Mouse (Mus musculus): ENCODE measurements around the gene Kbtbd13.

GRCm38 (mm10) chr9:65356561-65356960 lies 34.9 kb downstream of the Kbtbd13 start:
- TF ChIP-seq CTCF (conservative IDR thresholded peaks at IDR 0.05; ENCODE audit: insufficient read depth, insufficient read length, low read depth, low read length) (no peak), POLR2A (IDR thresholded peaks at IDR 0.05; ENCODE audit: low read depth, low read length) (no peak)

Data from kidney, adult 2 months (tissue).